Mouse (Mus musculus): ENCODE data around the gene Olfr643.

Olfr643 gene

DNA sequence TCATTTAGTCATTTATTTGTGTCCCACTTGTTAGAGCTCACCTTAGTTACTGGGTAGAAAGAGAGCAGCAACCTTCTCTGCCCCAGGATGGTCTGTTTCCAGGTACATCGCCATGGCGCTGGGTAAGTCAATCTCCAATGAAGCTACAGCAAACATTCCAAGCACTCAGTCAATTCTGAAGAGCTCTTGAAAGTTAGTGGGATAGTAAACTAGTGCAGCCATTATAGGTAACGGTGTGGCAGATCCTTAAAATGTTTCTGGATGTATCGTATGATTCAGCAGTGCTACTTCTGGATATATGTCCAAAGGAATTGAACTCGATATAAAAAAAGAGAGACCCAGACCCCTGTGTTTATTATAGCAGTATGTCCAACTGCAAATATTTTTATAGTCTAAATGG, at the start of gene Olfr643:
Olfr643 (minus strand) TSS at position 101 of the 400 bp plus-strand sequence.
- no peak for DNase-seq (ENCODE audit: low spot score)

DNA sequence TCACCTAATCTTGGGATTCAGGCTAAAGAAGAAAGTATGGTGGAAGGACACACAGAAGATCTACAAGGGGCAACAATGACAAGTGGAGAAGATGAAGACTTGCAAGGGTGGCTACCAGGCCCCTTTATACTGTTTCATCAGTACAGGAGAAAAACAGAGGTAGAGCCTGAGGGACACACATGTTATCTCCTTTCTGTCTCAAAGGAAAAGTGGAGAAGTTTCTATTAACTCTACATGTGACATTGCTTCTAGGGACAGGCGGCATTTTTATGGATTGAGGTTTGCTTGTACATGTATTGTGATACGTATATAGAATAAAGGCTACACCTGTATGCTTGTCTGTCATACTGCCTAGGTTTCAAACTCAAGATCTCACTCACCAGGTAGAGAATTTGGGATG, 46.1 kb upstream of the Olfr643 start, which contains the start of gene Olfr648:
Olfr648 (minus strand) TSS at position 101 of the 400 bp plus-strand sequence.
- DNase-seq (ENCODE audit: low spot score), result no peak

DNA sequence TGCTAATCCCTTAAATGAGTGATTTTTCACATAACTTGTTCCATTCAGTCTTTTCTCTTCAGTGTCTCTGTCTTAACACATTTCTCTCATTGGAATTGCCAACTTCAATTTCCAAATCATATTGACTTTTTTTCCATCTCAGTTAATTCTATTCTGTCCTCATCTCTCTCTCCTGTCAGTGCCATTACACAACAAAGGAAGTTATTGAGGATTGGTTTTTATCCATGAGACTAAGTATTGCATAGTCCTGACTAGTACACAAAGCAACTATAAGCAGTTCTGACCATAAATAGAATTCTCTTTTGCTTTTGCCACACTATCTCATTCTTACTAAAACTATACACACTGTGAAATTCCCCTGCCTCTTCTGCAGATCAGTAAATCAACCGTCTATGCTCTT, 41.9 kb upstream of the Olfr643 start:
- no peak for DNase-seq (ENCODE audit: low spot score)

DNA sequence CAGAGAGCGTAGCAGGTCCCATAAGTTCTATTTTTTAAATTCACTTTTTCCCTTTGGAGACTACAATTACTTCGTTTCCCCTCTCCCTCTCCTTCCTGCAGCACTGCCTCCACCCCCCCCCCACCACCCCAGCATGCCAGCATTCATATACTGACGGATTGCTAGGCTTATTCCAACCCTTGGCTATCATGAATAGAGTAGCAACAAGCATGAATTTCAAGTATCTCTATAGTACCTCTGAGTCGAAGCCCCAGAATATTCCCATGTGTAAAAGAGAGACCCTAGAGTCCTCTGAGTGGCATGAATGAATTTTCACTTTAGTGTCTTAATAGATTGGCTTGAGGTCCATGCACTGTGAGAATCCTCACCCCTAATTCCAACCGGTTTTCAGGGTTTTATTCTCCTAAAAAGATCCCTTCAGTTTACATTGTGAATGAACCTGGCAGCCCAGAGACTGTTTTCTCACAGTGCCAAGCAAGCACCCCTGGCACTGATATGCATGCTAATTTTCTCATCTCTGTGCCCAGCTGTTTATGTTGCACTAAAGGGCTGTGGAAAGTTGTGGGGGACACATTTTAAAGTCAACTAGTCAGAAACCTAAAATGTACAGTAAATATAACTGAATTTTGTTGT, 41.3 kb upstream of the Olfr643 start:
- DNase-seq (ENCODE audit: low spot score), result no peak

DNA sequence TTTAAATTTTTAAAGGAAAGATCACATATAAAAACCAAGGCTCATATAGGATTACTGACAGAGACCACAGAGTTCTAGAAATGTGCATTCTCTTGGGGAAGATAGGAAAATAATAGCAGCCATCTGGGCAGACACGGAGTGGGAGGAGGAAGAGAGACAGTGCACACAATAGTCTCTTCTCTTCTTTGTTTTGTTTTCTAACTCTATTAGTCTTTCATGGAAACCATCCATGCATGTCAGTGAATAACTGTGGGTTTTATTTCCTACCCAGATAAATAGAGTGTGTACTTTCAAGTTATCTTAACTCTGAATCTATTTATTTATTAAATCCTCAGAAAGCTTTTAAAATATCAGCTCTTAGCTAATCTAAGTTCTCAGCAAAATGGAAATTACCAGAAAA, 37.9 kb upstream of the Olfr643 start:
- DNase-seq (ENCODE audit: low spot score), result no peak

DNA sequence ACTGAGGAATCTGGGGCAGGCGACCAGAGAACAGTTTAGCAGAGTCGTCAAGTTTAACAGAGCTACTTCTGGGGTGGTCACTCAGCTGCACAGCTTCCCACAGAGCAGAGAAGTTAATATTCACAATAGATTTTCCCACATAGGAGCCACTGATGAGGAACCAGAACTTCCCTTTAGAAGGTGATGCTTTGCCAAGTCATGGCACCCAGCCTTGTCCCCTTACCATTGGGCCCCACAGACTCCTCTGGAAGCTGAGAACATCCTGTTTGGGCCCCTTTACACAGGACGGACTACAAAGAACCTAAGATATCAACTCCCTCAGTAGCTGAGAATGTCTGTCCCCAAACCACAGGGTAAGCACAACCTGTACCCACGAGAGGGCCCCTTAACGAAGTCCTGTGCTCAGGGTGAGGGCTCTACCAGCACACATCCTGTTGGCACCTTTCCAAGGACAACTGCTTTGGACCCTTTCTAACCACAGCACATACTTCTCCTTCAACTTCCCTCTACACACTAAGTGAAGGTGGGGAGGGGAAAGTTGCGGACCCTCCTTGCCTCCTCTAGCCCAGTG, 32.5 kb upstream of the Olfr643 start:
- DNase-seq (ENCODE audit: low spot score), result no peak

DNA sequence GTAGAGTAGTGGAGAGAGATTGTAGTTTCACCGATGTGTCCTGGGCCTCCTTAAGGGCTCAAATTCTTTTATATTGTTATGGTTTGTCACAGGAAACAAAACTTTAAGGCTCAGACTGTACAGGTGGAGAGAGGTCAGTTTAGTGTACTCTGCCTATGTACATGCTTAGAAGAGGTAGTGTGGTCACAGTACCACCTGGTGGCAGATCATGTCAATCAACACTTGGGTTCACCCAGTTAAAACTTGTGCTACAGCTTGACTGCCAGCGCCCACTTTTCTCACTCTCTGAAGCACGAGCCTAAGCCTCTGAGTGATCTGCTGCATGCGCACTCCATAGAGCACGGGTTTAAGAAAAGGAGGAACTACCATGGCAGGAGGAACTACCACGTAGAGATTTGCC, 29.9 kb upstream of the Olfr643 start:
- no peak for DNase-seq (ENCODE audit: low spot score)

DNA sequence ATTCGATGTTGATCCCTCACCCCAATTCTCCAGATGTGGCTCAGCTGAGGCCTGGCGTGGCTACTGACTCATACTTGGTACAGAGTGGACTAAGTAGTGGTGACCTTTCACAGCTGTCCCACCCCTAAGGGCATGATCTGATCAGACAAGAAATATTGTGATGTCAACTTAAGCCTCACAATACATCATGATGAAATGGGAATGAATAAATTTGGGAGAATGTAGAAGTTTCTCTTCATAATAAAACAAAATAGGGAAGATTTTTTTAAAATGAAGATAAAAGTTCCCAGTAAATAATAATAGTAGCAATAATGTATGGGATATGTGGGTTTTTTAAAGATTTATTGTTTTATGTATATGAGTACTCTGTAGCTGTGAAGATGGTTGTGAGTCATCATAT, 13.3 kb upstream of the Olfr643 start, which contains the start of gene Ubqlnl:
Ubqlnl (minus strand) TSS at position 101 of the 400 bp plus-strand sequence.
- no peak for DNase-seq (ENCODE audit: low spot score)

DNA sequence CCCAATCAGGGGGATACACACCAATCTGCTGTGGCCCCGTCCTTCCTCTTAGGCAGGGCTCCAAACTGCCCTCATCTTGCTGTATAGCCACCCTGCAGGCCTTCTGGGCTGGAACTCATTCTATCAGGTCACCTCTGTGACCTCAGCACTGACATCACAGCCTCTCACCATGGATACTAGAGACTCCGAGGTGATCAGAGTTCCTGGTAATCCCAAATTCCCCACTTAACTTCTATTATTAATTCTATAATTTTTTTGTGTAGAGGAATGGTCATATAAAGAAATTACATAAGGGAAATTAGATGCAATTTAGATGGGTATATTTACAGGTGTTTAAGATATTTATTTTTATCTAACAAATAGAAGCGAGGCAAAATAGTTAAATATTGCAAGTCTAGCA, 6.0 kb upstream of the Olfr643 start, which contains the start of gene Ubqln3:
Ubqln3 (minus strand) TSS at position 101 of the 400 bp plus-strand sequence.
- no peak for DNase-seq (ENCODE audit: low spot score)

DNA sequence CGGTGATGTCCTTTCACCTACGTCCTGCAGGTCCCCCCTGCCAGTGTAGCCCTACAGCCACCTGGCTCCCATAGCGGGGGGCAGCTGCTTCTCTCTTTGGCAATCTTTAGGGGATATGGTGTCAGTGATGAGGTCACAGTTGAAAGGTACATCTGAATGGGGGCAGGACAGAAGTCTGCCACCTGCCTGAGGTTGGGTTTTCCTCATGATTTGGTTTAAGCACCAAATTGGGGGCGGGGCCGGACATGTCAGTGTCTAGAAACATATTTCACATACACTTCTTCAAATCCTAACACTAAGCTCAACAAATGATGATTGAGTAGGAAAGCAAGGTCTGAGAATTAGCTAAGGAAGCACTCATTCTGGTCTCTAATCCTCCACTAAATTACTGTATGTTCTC, 7.5 kb downstream of the Olfr643 start, which contains the start of gene Ubqln5:
Ubqln5 (minus strand) TSS at position 101 of the 400 bp plus-strand sequence.
- no peak for DNase-seq (ENCODE audit: low spot score)

DNA sequence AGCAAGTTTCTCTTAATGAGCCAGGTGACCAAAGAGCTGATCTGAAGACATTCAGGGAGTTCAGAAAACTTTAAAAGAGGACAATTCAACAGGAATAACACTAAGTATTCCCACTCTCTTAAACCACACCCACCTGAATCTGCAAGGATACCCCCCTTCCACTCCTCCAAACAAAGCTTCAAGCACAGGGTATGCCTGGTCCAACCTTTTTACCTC, 32.5 kb downstream of the Olfr643 start, which contains the start of gene Olfr646:
Olfr646 (plus strand) TSS at position 117 of the 216 bp plus-strand sequence.
- DNase-seq (ENCODE audit: low spot score), result no peak

DNA sequence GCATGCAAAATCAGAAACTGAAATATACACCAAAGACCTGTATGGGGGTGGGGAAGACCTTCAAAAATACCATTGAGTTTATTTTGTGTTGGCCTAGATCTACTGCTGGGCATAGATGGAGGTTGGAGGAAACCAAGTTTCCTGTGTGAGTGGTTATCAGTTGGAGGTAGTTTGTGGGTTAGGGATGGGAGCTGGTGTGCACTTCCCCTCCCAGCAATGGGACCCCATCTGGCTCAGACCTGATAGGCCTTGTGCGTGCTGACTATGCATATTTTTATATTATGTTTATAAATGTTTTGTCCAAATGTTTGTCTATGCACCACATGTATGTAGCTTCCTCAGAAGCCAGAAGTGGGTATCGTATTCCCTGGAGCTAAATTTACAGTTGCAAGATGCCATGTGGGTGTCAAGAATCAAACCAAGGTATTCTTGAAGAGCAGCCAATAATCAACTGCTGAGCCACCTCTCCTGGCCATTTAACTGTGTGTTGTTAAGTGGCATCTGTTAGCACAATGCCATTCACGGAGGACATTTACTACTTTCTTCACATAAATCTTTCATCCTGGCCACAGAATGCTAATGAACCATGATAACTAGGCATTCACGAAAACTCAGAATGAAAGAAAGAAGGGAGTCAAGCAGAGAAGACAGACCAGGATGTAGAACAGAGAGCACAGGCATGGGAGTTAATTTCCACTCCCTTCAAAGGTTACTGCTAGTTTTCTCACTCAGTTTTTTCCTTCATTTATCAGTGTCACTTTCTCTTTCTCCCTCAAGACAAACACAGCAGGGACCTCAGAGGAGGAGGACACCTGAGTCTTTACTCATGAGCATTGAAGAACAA, 33.1 kb downstream of the Olfr643 start:
- DNase-seq (ENCODE audit: low spot score), result no peak

DNA sequence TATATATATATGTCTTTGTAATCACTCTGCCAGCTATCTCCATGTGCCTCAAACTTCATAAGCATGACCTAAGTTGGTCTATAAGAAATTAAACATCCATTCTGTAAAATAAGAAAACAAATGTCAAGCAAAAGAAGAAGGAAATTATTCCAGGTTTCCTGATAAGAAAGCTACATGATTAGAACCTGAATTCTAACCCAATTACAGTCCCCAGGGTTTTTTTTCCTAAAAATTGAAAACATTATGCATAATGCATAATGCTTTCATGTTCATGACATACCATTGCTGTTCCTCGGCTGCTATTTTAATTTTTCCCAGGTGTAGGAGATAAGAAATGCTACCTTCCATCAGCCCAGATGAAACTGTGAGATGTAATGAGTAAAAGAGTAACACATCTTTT, 51.8 kb downstream of the Olfr643 start, which contains the start of gene Olfr645:
Olfr645 (minus strand) TSS at position 101 of the 400 bp plus-strand sequence.
- DNase-seq (ENCODE audit: low spot score), result no peak

DNA sequence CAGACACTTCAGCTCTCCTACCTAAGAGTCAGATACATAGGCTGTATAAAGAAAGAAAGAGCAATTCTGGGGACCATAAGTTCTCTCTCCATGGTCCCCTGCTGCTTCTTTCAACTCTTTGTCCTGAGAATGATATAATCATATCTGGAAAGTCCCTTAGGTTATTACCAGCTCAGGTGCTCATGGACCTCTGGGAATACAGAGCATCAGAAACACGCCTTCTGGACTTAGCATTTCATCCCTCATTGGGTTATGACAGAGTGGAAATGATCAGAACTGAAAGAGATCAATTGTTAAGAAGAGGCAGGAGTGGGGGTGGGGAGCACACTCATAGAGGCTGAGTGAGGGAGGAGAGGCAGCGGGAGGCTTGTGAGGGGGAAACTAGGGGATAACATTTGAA, 65.4 kb downstream of the Olfr643 start, which contains the start of gene Olfr644:
Olfr644 (minus strand) TSS at position 101 of the 400 bp plus-strand sequence.
- DNase-seq (ENCODE audit: low spot score), result no peak

DNA sequence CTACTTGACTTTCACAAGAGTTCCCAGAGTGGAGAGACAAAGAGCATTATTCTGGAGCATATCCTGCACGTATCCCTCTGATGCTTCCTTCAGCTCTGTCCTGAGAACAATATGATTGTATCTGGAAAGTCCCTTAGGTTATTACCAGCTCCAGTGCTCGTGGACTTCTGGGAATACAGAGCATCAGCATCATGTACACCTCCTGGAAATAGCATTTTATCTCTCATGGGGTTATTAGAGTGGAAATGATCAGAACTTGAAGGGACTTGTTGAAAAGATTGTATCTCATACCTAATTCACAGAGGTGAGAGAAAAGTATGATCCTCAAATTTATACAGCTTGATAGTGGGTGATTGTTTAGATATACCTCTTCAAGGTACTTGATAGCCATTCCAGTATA, 75.9 kb downstream of the Olfr643 start, which contains the start of gene 4930516K23Rik:
4930516K23Rik (minus strand) TSS at position 101 of the 400 bp plus-strand sequence.
- no peak for DNase-seq (ENCODE audit: low spot score)

DNA sequence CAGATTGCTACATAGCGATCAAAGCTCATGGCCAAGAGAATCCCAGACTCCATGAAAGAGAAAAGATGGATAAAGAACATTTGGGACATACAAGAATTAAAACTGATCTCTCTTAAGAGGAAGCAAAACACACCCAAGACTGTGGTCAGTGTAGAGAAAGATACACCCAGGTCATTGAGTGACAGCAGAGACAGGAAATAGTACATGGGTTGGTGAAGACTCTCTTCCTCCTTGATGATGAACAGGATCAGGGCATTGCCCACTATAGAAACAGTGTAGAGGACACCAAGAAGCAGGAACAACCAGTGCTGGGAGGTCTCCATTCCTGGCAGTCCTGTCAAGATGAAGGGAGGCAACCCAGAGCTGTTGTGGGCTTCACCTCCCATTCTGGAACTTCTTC, 78.0 kb downstream of the Olfr643 start:
- DNase-seq (ENCODE audit: low spot score), result no peak

DNA sequence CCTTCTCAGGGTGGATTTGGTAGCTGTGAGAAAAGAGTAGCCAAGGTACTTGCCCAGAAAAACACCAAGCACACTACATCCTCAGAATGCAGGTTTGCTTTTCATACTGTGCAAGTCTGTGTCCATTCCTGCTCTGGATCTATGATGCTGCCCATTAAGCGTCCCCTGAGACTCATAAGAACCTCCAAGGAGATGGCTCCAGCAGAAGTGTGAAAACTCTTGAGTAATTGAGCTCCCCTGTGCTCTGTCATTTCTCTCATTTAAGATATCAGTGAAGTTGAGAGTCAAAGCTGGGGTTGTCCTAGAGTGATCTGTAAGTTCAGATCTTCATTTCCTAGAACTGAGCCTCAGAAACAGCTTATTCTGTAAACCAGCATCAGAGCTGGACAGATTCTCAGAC, 84.6 kb downstream of the Olfr643 start, which contains the start of gene Olfr642:
Olfr642 (minus strand) TSS at position 101 of the 400 bp plus-strand sequence.
- no peak for DNase-seq (ENCODE audit: low spot score)

DNA sequence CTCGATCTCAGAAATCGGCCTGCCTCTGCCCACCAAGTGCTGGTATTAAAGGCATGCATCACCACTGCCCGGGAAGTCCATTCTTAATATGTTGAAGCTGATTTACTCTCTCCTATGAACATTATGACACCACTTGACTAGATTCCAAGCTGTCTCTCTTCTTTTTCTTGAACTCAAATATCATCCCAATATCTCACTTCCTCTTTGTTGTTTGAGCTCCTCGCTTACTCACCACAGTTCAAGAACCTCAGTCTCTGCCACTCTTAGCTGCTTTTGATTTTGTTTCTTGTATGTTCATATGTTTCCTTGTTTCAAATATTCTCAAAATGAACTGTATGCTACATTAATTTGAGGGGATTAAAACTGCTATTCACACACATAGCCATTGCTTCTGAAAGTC, 86.5 kb downstream of the Olfr643 start:
- DNase-seq (ENCODE audit: low spot score), result no peak

DNA sequence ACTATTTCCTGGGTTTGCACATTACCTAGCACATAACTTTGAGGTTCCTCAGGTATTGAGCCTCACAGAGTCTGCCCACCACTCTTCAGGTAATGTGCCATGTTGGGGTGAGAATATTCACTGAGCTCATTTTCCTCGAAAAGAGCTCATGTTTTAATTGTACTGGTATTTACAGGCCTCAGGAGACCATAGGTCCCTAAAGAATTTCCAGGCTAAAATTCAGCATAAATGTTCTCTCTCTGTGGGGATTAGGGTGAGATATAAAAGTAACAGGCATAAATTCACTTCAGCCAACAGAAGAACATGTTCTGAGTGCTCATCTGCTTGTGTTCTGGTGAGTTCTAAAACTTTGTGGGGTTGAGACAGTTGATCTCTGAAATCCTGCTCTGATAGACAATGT, 102.1 kb downstream of the Olfr643 start, which contains the start of gene Olfr641:
Olfr641 (plus strand) TSS at position 301 of the 400 bp plus-strand sequence.
- DNase-seq (ENCODE audit: low spot score), result no peak

DNA sequence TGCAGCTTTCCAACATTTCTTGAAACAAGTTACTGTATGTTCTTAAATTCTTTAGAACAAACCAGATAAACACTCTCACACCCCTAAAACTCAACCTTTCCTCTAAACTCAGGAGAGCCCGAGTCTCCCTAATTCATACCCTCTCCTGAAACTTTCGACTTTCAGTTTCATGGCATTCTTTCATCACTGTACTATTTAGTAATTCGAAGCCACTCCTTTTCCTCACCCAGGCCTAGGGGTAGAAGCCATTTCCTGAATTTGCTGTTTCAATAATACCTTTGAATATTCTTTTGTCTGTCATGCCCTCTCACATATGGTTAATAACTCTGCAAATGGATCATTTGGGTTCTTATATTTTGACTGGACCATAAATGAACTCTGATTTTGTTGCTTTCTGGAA, 110.2 kb downstream of the Olfr643 start:
- no peak for DNase-seq (ENCODE audit: low spot score)

DNA sequence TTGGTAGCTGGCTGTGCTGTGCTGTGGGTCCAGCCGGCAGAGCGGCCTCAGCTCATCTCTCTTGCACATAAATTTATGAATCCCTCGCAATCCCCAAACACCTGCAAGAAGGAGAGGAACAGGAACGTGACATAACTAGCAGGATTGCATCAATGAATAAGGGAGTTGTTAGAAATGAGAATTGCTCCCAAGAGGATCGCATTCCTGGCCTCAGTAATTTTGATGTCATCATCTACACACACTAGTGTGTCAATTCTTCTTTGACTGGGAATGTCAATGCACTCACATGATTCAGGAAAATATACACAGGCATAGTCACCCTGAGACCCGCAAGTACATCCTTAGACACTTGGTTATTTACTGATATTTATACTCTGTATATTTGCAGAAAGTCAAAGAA, 111.7 kb downstream of the Olfr643 start, which contains the start of gene Olfr640:
Olfr640 (minus strand) TSS at position 101 of the 400 bp plus-strand sequence.
- DNase-seq (ENCODE audit: low spot score), result no peak

DNA sequence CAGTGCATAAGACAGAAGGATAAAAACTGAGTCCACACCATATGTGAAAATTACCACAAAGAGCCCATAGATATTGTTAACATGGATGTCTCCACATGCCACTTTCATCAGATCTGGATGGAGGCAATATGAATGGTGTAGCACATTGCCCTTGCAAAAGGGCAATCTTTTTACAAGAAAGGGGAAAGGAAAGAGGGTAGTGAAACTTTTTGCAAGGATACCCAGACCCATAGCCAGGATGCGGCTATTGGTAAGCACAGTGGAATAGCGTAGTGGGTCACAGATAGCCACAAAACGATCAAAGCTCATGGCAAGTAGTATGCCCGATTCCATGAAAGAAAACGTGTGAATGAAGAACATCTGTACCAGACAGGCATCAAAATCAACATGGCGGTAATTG, 115.6 kb downstream of the Olfr643 start:
- no peak for DNase-seq (ENCODE audit: low spot score)

All from yolk sac, embryonic 10.5 days (tissue).